Mouse (Mus musculus): ENCODE data around the gene Grap2. TPM values are rescaled to one million over a fixed set of nuclear protein-coding genes. Genes with fewer than 3 reads are reported as not detected.

Grap2 gene
- polyA plus RNA-seq, 1 experiment from 2014 or later, result 13.3 TPM

- H3K27ac ChIP-seq (ENCODE audit: low read depth), result no peak overlapping the region
- no peaks in the 10 kb centered on the region for H3K27me3 ChIP-seq (ENCODE audit: insufficient read depth, low read length)
- no peak for TF ChIP-seq CTCF (IDR thresholded peaks at IDR 0.05; ENCODE audit: low read depth)
- no peak for TF ChIP-seq EP300 (IDR thresholded peaks at IDR 0.05; ENCODE audit: low read depth)
- H3K9ac ChIP-seq (replicated peaks), result no peak overlapping the region
- ATAC-seq, result no peak
- WGBS (ENCODE audit: insufficient replicate concordance), result 73% methylated on average over 6 of the region's 6 CpGs
- no peaks in the 10 kb centered on the region for H3K9me3 ChIP-seq (ENCODE audit: low read length)
- H3K4me1 ChIP-seq (ENCODE audit: insufficient read depth), result no peaks in the 10 kb centered on the region; the same call in 1 of the 2 replicates
- no peaks in the 10 kb centered on the region for H3K36me3 ChIP-seq (replicated peaks; ENCODE audit: insufficient read depth, low read length)
- H3K4me2 ChIP-seq (ENCODE audit: low read depth, low read length), result no peak overlapping the region
- no peak for DNase-seq
- H3K4me3 ChIP-seq (ENCODE audit: low read depth, low read length), result no peak overlapping the region
Measured at GRCm38 (mm10) chr15:80592737-80593136, 20.3 kb downstream of the Grap2 start.

GRCm38 (mm10) chr15:80593877-80594276, 21.5 kb downstream of the Grap2 start:
- Histone ChIP-seq H3K4me3 (ENCODE audit: low read depth, low read length) (no peak overlapping the region), H3K36me3 (replicated peaks; ENCODE audit: insufficient read depth, low read length) (no peaks in the 10 kb centered on the region), H3K4me1 (ENCODE audit: insufficient read depth) (no peaks in the 10 kb centered on the region; the same call in 1 of the 2 replicates), H3K4me2 (ENCODE audit: low read depth, low read length) (no peak overlapping the region), H3K9me3 (ENCODE audit: low read length) (no peaks in the 10 kb centered on the region), H3K27me3 (ENCODE audit: insufficient read depth, low read length) (no peaks in the 10 kb centered on the region), H3K9ac (replicated peaks) (no peak overlapping the region), H3K27ac (ENCODE audit: low read depth) (no peak overlapping the region)
- ATAC-seq (no peak), DNase-seq (no peak)
- no peak for TF ChIP-seq CTCF (IDR thresholded peaks at IDR 0.05; ENCODE audit: low read depth)
- no peak for TF ChIP-seq EP300 (IDR thresholded peaks at IDR 0.05; ENCODE audit: low read depth)
- WGBS (ENCODE audit: insufficient replicate concordance), result 54% methylated on average over 5 of the region's 5 CpGs

GRCm38 (mm10) chr15:80598750-80599149, 26.4 kb downstream of the Grap2 start:
- 70% methylated on average over 12 of the region's 12 CpGs for WGBS (ENCODE audit: insufficient replicate concordance)
- Histone ChIP-seq H3K36me3 (replicated peaks; ENCODE audit: insufficient read depth, low read length) (no peaks in the 10 kb centered on the region), H3K9ac (replicated peaks) (no peak overlapping the region), H3K27ac (ENCODE audit: low read depth) (no peak overlapping the region), H3K4me3 (ENCODE audit: low read depth, low read length) (0 out of 2 replicates have a peak overlapping the region, but pooled peaks have one; percentile 18), H3K9me3 (ENCODE audit: low read length) (no peaks in the 10 kb centered on the region), H3K27me3 (ENCODE audit: insufficient read depth, low read length) (no peaks in the 10 kb centered on the region), H3K4me1 (ENCODE audit: insufficient read depth) (peaks cover 7% of the 10 kb centered on the region), H3K4me2 (ENCODE audit: low read depth, low read length) (peak overlapping the region; percentile 62)
- TF ChIP-seq EP300 (IDR thresholded peaks at IDR 0.05; ENCODE audit: low read depth), result no peak
- ATAC-seq (no peak), DNase-seq (no peak)

GRCm38 (mm10) chr15:80599213-80599750, 26.9 kb downstream of the Grap2 start:
- Histone ChIP-seq H3K4me2 (ENCODE audit: low read depth, low read length) (peak overlapping the region; percentile 62), H3K4me3 (ENCODE audit: low read depth, low read length) (peak overlapping the region; percentile 18; the same call in 1 of the 2 replicates), H3K36me3 (replicated peaks; ENCODE audit: insufficient read depth, low read length) (no peaks in the 10 kb centered on the region), H3K4me1 (ENCODE audit: insufficient read depth) (peaks cover 7% of the 10 kb centered on the region), H3K27me3 (ENCODE audit: insufficient read depth, low read length) (no peaks in the 10 kb centered on the region), H3K9me3 (ENCODE audit: low read length) (no peaks in the 10 kb centered on the region), H3K9ac (replicated peaks) (no peak overlapping the region), H3K27ac (ENCODE audit: low read depth) (no peak overlapping the region)
- WGBS (ENCODE audit: insufficient replicate concordance), result 18% methylated on average over 16 of the region's 16 CpGs
- ATAC-seq, result peak; percentile 84
- TF ChIP-seq EP300 (IDR thresholded peaks at IDR 0.05; ENCODE audit: low read depth) (no peak), CTCF (IDR thresholded peaks at IDR 0.05; ENCODE audit: low read depth) (no peak)
- peak; percentile 81 for DNase-seq

GRCm38 (mm10) chr15:80599843-80600242, 27.4 kb downstream of the Grap2 start:
- Histone ChIP-seq H3K27me3 (ENCODE audit: insufficient read depth, low read length) (no peaks in the 10 kb centered on the region), H3K9ac (replicated peaks) (no peak overlapping the region), H3K4me3 (ENCODE audit: low read depth, low read length) (no peak overlapping the region), H3K36me3 (replicated peaks; ENCODE audit: insufficient read depth, low read length) (no peaks in the 10 kb centered on the region), H3K9me3 (ENCODE audit: low read length) (no peaks in the 10 kb centered on the region), H3K4me2 (ENCODE audit: low read depth, low read length) (peak overlapping the region; percentile 62), H3K4me1 (ENCODE audit: insufficient read depth) (peaks cover 7% of the 10 kb centered on the region), H3K27ac (ENCODE audit: low read depth) (no peak overlapping the region)
- DNase-seq (no peak), ATAC-seq (no peak)
- TF ChIP-seq CTCF (IDR thresholded peaks at IDR 0.05; ENCODE audit: low read depth) (no peak), EP300 (IDR thresholded peaks at IDR 0.05; ENCODE audit: low read depth) (no peak)
- 66% methylated on average over 4 of the region's 4 CpGs for WGBS (ENCODE audit: insufficient replicate concordance)

- DNase-seq (no peak), ATAC-seq (no peak)
- TF ChIP-seq CTCF (IDR thresholded peaks at IDR 0.05; ENCODE audit: low read depth) (no peak), EP300 (IDR thresholded peaks at IDR 0.05; ENCODE audit: low read depth) (no peak)
- Histone ChIP-seq H3K9me3 (ENCODE audit: low read length) (no peaks in the 10 kb centered on the region), H3K27me3 (ENCODE audit: insufficient read depth, low read length) (no peaks in the 10 kb centered on the region), H3K4me3 (ENCODE audit: low read depth, low read length) (no peak overlapping the region), H3K9ac (replicated peaks) (no peak overlapping the region), H3K36me3 (replicated peaks; ENCODE audit: insufficient read depth, low read length) (no peaks in the 10 kb centered on the region), H3K4me1 (ENCODE audit: insufficient read depth) (peaks cover 7% of the 10 kb centered on the region), H3K4me2 (ENCODE audit: low read depth, low read length) (no peak overlapping the region), H3K27ac (ENCODE audit: low read depth) (no peak overlapping the region)
- 80% methylated on average over 7 of the region's 7 CpGs for WGBS (ENCODE audit: insufficient replicate concordance)
Measured at GRCm38 (mm10) chr15:80601456-80601855, 29.1 kb downstream of the Grap2 start.

All from liver, postnatal 0 days (tissue).